Mouse (Mus musculus): ENCODE measurements around the gene Atp8a2.

Gene Atp8a2

DNA sequence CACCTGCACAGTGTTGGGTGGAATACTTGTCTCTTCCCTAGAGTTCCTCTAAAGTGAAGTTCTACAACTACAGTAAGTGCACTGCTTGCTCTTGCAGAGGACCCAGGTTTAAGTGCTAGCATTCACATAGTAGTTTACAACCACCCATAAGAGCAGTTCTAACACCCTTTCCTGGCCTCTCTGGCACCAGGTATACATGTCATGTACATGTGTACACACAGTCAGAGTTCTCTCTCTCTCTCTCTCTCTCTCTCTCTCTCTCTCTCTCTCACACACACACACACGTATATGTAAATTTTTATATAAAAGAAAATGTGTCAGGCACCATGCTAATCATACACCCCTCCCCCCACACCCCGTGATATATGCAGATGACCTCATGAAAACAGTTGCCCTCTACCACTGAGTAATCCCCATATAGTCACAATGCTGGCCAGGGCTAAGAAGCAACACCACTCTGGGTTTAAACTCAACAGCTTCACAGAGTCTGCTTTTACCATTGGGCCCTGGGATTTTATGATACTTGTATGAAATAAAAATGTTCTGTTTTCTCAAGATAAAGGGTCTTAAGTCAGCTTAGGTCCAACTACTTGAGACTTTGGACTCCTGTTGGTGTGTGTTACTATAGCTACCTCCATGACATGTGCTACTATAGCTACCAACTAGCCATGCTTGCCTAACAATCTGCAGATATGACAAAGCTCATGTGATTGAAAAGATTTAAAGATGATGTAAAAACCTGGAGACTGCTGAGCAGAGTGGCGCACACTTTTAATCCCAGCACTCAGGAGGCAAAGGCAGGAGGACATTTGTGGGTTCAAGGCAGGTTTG, 487.3 kb downstream of the Atp8a2 start:
- no peak for DNase-seq (ENCODE audit: low read depth)

DNA sequence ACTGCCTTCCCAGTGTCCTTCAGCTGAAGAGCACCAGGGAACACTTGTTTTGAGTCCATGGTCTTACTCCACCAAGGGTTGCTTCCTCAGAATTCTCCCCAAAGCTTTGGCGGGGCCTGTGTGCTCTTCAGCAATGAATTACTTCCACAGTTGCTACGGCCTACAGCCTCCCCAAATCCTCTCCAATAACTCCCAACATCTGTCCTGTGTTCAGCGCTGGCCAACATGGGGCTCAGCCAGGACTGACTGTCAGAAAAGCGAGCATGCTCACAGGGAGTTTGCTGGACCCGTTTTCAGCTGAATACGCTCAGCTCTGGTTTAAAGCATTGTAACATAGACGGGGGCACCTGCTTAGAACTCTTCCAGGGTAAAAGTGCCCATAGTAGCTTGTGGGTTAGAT, 489.0 kb downstream of the Atp8a2 start:
- DNase-seq (ENCODE audit: low read depth), result no peak

- DNase-seq (ENCODE audit: low read depth), result no peak
Observed at GRCm38 (mm10) chr14:59705326-59706058, 491.5 kb downstream of the Atp8a2 start.

- DNase-seq (ENCODE audit: low read depth), result no peak
Observed at GRCm38 (mm10) chr14:59701492-59701891, 495.5 kb downstream of the Atp8a2 start.

DNA sequence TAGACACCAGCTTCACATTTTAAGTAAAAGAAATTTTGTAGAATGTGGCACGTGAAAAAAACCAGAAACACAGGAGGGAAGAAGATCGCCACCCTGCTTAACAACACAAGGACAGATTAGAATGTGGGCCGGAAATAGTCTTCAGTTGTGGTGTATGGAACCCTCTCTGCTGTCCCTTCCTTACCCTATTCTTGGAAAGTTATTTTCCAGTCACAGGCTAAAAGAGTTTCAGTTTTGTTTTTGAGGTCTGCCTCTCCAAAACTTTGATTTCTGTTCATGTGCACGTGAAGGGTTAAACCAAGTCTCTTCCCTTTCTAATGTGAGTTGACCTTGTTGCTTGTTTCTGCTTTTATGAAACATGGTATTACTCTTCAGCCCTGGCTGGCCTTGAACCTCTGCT, 501.8 kb downstream of the Atp8a2 start:
- no peak for DNase-seq (ENCODE audit: low read depth)

DNA sequence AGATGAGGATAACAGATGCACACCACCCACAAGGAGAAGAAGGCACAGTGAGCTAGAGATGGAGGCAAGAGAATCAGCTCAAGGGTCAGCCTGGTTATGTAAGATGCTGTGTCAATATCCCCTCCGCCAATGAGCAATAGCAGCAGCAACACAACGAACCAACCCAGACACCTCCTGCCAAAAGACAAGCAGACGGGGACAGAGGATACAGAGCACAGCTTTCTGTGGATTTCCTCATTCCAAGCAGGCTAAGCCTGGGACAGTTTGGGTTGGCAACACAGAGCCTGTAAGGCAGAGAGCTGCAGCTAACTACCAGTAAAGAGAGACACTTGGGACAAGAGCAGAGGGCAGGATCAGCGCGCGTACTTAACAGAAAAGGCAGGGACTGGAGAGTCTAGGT, 504.8 kb downstream of the Atp8a2 start:
- no peak for DNase-seq (ENCODE audit: low read depth)

DNA sequence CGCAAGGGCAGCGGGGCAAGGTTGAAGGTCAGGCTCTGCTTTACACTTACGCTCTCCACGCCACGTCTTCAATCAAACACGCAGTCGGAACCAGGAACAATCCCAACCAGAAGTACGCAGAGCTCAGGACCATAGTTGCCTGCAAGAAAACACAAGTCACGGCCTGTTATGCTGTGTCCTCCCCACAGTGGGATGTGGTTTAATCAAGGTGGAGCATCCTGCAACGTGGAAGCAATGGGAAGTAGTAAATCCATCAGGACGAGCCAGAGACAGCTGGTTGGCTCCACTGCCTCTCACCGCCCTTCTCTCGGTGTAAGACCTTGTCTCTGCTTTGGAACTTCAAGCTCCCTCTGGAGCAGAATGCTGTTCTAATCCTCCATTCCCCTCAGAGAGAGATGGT, 505.6 kb downstream of the Atp8a2 start:
- DNase-seq (ENCODE audit: low read depth), result no peak

GRCm38 (mm10) chr14:59690954-59691353, 506.0 kb downstream of the Atp8a2 start:
- DNase-seq (ENCODE audit: low read depth), result no peak

- no peak for DNase-seq (ENCODE audit: low read depth)
Observed at GRCm38 (mm10) chr14:59689596-59689995, 507.4 kb downstream of the Atp8a2 start.

- DNase-seq (ENCODE audit: low read depth), result no peak
Observed at GRCm38 (mm10) chr14:59686229-59686628, 510.8 kb downstream of the Atp8a2 start.

- DNase-seq (ENCODE audit: low read depth), result no peak
Observed at GRCm38 (mm10) chr14:59685343-59685742, 511.6 kb downstream of the Atp8a2 start.

GRCm38 (mm10) chr14:59681906-59682305, 515.1 kb downstream of the Atp8a2 start:
- no peak for DNase-seq (ENCODE audit: low read depth)

- no peak for DNase-seq (ENCODE audit: low read depth)
Observed at GRCm38 (mm10) chr14:59677598-59678003, 519.4 kb downstream of the Atp8a2 start.

GRCm38 (mm10) chr14:59675330-59675729, 521.6 kb downstream of the Atp8a2 start:
- DNase-seq (ENCODE audit: low read depth), result no peak

GRCm38 (mm10) chr14:59674556-59674955, 522.4 kb downstream of the Atp8a2 start:
- no peak for DNase-seq (ENCODE audit: low read depth)

- DNase-seq (ENCODE audit: low read depth), result no peak
Observed at GRCm38 (mm10) chr14:59672893-59673515, 524.0 kb downstream of the Atp8a2 start.

DNA sequence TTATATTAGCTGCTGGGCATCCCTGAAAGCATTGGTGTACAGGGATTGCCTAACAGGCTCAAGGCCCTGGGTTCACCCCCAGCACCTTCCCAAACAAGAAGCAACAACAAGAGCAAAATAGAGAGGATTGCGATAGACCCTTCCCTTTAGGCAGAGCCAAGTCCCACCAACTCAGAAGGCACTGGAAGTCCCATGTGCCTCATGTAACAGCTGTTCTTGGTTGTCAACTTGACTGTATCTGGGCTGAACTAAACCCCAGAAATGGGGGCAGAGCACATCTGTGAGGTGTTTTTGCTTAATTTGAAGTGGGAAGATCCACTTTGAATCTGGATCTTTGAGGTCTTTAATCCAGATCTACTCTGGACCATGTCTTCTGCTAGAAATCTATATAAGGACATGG, 539.9 kb downstream of the Atp8a2 start:
- no peak for DNase-seq (ENCODE audit: low read depth)

DNA sequence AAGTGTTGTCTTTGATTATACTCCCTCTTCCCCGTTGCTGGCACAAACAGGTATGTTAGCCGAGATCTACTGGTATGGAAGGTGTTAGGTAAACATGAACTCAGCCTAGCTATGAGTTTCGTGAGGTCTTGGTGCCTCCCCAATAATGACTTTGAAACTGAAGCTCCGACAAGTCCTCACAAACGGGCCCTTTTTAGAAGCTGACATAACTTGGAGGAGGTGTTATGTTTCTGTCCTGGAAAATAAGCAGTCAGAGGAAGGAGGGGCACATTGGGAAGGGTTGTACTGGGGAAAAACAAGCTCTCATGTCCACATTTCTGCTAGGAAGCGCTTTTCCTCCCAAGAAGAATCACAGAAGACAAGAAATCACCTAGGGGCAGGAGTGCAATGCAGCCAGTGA, 540.4 kb downstream of the Atp8a2 start:
- DNase-seq (ENCODE audit: low read depth), result no peak

DNA sequence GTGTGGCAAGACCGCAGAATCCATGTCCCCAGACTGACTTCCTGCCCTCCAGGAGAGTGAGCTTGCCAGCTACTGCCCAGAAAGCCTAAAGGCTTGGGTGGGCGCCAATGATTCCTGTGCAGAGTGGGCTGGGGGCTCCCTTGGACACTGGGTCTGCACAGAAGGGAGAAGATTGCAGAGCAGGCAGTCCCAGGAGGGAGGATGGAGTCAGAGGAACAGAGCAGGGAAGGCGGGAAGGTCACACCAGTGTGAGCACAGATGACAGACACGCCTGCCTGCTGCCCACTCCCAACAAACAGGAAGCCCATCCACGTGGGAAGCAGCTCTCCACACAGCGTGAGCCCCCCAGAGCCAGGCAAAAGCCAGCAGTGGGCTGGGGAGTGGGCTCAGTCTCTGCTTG, 547.6 kb downstream of the Atp8a2 start:
- no peak for DNase-seq (ENCODE audit: low read depth)

- no peak for DNase-seq (ENCODE audit: low read depth)
Observed at GRCm38 (mm10) chr14:59648611-59649010, 548.4 kb downstream of the Atp8a2 start.

DNA sequence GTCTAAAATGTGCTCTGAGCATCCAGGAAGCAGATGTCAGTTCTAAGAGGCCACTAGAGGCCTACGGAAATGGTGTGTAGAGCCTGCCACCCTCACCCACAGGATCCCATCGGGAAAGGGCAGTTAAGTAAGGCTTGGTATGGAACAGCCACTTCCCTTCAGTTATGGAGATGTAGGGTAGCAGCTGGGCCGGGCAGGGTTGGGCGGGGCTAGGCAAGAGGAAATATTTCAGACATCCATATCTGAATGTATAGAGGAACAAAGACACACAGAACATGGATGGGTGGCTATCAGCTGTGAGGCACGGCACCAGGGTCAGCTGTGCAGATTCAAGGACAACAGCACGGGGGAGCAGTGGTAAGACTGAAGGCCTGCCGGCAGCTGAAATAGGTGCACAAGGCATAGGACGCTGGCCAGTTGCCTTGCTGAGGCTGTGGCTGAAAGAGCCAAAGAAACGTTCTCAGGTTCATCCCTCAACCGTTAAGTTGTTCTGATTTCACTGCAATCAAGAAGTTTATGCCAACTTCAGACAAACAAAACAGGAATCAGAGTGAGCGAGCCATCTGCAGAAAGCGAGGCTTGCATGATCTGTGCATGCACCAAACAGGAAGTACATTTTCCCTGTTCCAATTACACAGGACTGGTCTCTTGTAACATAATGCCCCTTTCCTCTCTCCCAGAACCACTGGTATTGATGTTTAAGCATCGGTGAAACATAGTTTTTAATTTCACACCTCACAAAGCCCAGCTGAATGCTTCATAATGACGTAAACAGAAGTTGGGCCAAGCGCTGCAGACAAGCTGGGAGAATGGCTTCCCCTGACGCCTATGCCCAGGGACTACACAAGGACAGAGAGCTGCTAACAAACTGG, 549.9 kb downstream of the Atp8a2 start:
- no peak for DNase-seq (ENCODE audit: low read depth)

DNA sequence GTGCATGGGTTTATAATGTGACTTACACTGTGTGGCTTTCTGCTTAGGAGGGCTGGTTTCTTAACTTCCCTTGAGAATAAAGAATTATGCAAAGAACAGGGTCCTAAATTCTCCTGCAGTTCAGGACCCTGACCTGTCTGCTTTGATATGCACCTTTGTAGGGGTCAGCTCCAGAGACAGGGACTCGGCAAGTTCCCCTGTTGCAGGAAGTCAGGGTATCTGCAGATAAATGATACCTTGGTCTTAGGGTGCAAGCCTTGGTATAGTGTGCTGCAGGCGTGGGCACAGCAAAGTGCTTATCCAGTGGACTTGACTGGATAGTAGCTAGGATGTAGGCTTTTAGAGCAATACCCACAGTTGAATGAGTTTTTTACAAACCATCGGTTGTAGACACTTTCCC, 552.1 kb downstream of the Atp8a2 start:
- DNase-seq (ENCODE audit: low read depth), result no peak

All from 416B (cell line).